Mouse (Mus musculus) liver, embryonic 14.5 days (tissue): ENCODE results near the gene Grid2ip.

Source experiments
- CTCF ChIP-seq: IDR thresholded peaks from 2 replicates; pipeline ENCODE4 v1.5.1; 2016; ENCODE audit warnings: antibody characterized with exemption, low read depth, control low read depth
- EP300 ChIP-seq: IDR thresholded peaks from 2 replicates; pipeline ENCODE4 v1.6.1; 2016; ENCODE audit warnings: antibody characterized with exemption, low read depth

GRCm38 (mm10) chr5:143311886-143312285 lies 45.3 kb upstream of the Grid2ip start:
- TF ChIP-seq CTCF, result peak; percentile 97
- TF ChIP-seq EP300, result no peak
